In genomic region chr17:80062620-80063010, GRCm38 (mm10) we compare ENCODE assay signal across 8 mouse cellular contexts. TPM values are rescaled to one million over a fixed set of nuclear protein-coding genes. Genes with fewer than 3 reads are reported as not detected.
A peak's percentile ranks its signal among the peaks of the same experiment; 100 is the strongest.
DNase-seq lines count a peak whose midpoint lies in the region; ATAC-seq and TF ChIP-seq lines count a peak whose summit lies in the region.

No protein-coding gene starts in this region.

- WGBS in heart, embryonic 12.5 days: under 1% methylated on average over 15 of the region's 15 CpGs
- 3% methylated on average over 15 of the region's 15 CpGs for WGBS in forebrain, embryonic 10.5 days
- 3% methylated on average over 15 of the region's 15 CpGs for WGBS in limb, embryonic 14.5 days
- WGBS in neural tube, embryonic 15.5 days: 3% methylated on average over 15 of the region's 15 CpGs

- TF ChIP-seq POLR2A in limb, embryonic 14.5 days (IDR thresholded peaks at IDR 0.05; ENCODE audit: borderline replicate concordance, extremely low read depth, insufficient read depth, insufficient read length): no peak

- peak overlapping the region; percentile 100 for H3K27ac ChIP-seq in heart, embryonic 12.5 days (ENCODE audit: poor library complexity, severe bottlenecking)
- peak overlapping the region; percentile 100 for H3K27ac ChIP-seq in forebrain, embryonic 10.5 days
- H3K27ac ChIP-seq in limb, embryonic 14.5 days (replicated peaks; ENCODE audit: low read depth, low read length): peak overlapping the region; percentile 99
- peak overlapping the region; percentile 100 for H3K27ac ChIP-seq in neural tube, embryonic 15.5 days (replicated peaks)

- no peaks in the 10 kb centered on the region for H3K27me3 ChIP-seq in heart, embryonic 12.5 days (replicated peaks)
- no peaks in the 10 kb centered on the region for H3K27me3 ChIP-seq in G1E (ENCODE audit: insufficient read depth, low read length)
- H3K27me3 ChIP-seq in forebrain, embryonic 10.5 days (ENCODE audit: poor library complexity, severe bottlenecking): no peaks in the 10 kb centered on the region
- no peaks in the 10 kb centered on the region for H3K27me3 ChIP-seq in limb, embryonic 14.5 days (ENCODE audit: control insufficient read depth, insufficient read depth, low read length)
- H3K27me3 ChIP-seq in neural tube, embryonic 15.5 days (replicated peaks): no peaks in the 10 kb centered on the region

- H3K4me1 ChIP-seq in heart, embryonic 12.5 days (replicated peaks): peaks cover 21% of the 10 kb centered on the region
- H3K4me1 ChIP-seq in G1E (ENCODE audit: insufficient read depth, low read depth, low read length): peaks cover 35% of the 10 kb centered on the region
- peaks cover 35% of the 10 kb centered on the region for H3K4me1 ChIP-seq in forebrain, embryonic 10.5 days
- peaks cover 18% of the 10 kb centered on the region for H3K4me1 ChIP-seq in limb, embryonic 14.5 days (ENCODE audit: control insufficient read depth, insufficient read depth, low read length)
- peaks cover 33% of the 10 kb centered on the region for H3K4me1 ChIP-seq in neural tube, embryonic 15.5 days

- H3K4me2 ChIP-seq in heart, embryonic 12.5 days: peak overlapping the region; percentile 81
- peak overlapping the region; percentile 65 for H3K4me2 ChIP-seq in limb, embryonic 14.5 days (replicated peaks; ENCODE audit: low read depth, low read length, severe bottlenecking)
- H3K4me2 ChIP-seq in neural tube, embryonic 15.5 days: peak overlapping the region; percentile 80

- H3K36me3 ChIP-seq in heart, embryonic 12.5 days: no peaks in the 10 kb centered on the region
- peaks cover 9% of the 10 kb centered on the region for H3K36me3 ChIP-seq in G1E (replicated peaks)
- H3K36me3 ChIP-seq in forebrain, embryonic 10.5 days (replicated peaks): peaks cover 10% of the 10 kb centered on the region
- H3K36me3 ChIP-seq in limb, embryonic 14.5 days (ENCODE audit: control insufficient read depth, insufficient read depth, low read length): no peaks in the 10 kb centered on the region
- H3K36me3 ChIP-seq in neural tube, embryonic 15.5 days: no peaks in the 10 kb centered on the region

- H3K9me3 ChIP-seq in heart, embryonic 12.5 days (replicated peaks): no peaks in the 10 kb centered on the region
- no peaks in the 10 kb centered on the region for H3K9me3 ChIP-seq in G1E (replicated peaks)
- H3K9me3 ChIP-seq in forebrain, embryonic 10.5 days: no peaks in the 10 kb centered on the region
- no peaks in the 10 kb centered on the region for H3K9me3 ChIP-seq in limb, embryonic 14.5 days (ENCODE audit: control insufficient read depth, low read length)
- no peaks in the 10 kb centered on the region for H3K9me3 ChIP-seq in neural tube, embryonic 15.5 days (replicated peaks)

- peak overlapping the region; percentile 80 for H3K9ac ChIP-seq in heart, embryonic 12.5 days
- peak overlapping the region; percentile 98 for H3K9ac ChIP-seq in limb, embryonic 14.5 days (ENCODE audit: low read depth, low read length, severe bottlenecking)
- H3K9ac ChIP-seq in neural tube, embryonic 15.5 days (replicated peaks): peak overlapping the region; percentile 99

- no peak for TF ChIP-seq CTCF in G1E (IDR thresholded peaks at IDR 0.05; ENCODE audit: low read depth, low read length)

- ATAC-seq in heart, embryonic 12.5 days (ENCODE audit: insufficient number of reproducible peaks, low FRiP score): no peak
- no peak for ATAC-seq in G1E (ENCODE audit: extremely low read depth, insufficient number of reproducible peaks, low FRiP score, poor library complexity, severe bottlenecking)
- ATAC-seq in limb, embryonic 14.5 days (ENCODE audit: low FRiP score, low read depth): peak; percentile 18; the same call in 1 of the 2 replicates
- peak; percentile 69 for ATAC-seq in neural tube, embryonic 15.5 days (ENCODE audit: low FRiP score)

- DNase-seq in heart, postnatal 36 days: no peak
- no peak for DNase-seq in G1E (ENCODE audit: low spot score)
- DNase-seq in forebrain, embryonic 10.5 days (ENCODE audit: extremely low spot score, low spot score): no peak
- DNase-seq in limb, embryonic 14.5 days (ENCODE audit: low spot score): no peak
- no peak for DNase-seq in urinary bladder, postnatal 10 days (ENCODE audit: low spot score)
- DNase-seq in thymus, postnatal 25 days: no peak

- intact Hi-C loops in heart, postnatal 36 days (cut with DNase I): loop anchor here (2.0 kb wide), 1 partner anchor 144 kb away; the partner anchor contains the start of genes Srsf7 and Ttc39d

- H3K4me3 ChIP-seq in heart, embryonic 12.5 days: peak overlapping the region; percentile 94
- H3K4me3 ChIP-seq in G1E (ENCODE audit: low read depth, low read length): peak overlapping the region; percentile 97
- peak overlapping the region; percentile 99 for H3K4me3 ChIP-seq in forebrain, embryonic 10.5 days
- H3K4me3 ChIP-seq in limb, embryonic 14.5 days (replicated peaks; ENCODE audit: low read length): peak overlapping the region; percentile 97
- peak overlapping the region; percentile 93 for H3K4me3 ChIP-seq in neural tube, embryonic 15.5 days (replicated peaks)

RNA-seq across cellular contexts. Expression of gene Hnrnpll, which starts 0.5 kb away (rescaled TPM):
- polyA plus RNA-seq in heart, embryonic 12.5 days (2016; fragmentation: Nextera tagmentation; extraction: Ambion mirVana): 60.6 and 63.5 TPM in 2 replicates
- total RNA-seq in heart, postnatal 36 days (2021): 10 to 100 TPM; 21.0 to 24.5 TPM
- total RNA-seq in G1E (2014; fragmentation: Nextera tagmentation): 97.0 and 98.6 TPM in 2 replicates
- 66.3 and 76.5 TPM in 2 replicates for total RNA-seq in G1E (2017)
- 50.1 and 62.3 TPM in 2 replicates for polyA plus RNA-seq in G1E (2012)
- 81.2 and 86.2 TPM in 2 replicates for polyA plus RNA-seq in forebrain, embryonic 10.5 days (2016; fragmentation: Nextera tagmentation; extraction: Ambion mirVana)
- 66.4 and 71.4 TPM in 2 replicates for polyA plus RNA-seq in limb, embryonic 14.5 days (2012; rRNA removed)
- 58.0 and 66.8 TPM in 2 replicates for polyA plus RNA-seq in limb, embryonic 14.5 days (2014; fragmentation: Nextera tagmentation; extraction: Ambion mirVana)
- 55.8 and 56.0 TPM in 2 replicates for polyA plus RNA-seq in neural tube, embryonic 15.5 days (2015; fragmentation: Nextera tagmentation; extraction: Ambion mirVana)

Comparison
In these comparisons a context has a peak if more than half of its experiments do, and no peak if none do; other contexts are left out.
1. ATAC-seq: peak in limb, embryonic 14.5 days (single experiment) and neural tube, embryonic 15.5 days (single experiment); none in heart, embryonic 12.5 days (single experiment) and G1E (single experiment).
2. Peak in every context shown above with its lines, with median percentiles within 50 percentile points of each other: H3K27ac ChIP-seq, H3K4me2 ChIP-seq, H3K4me3 ChIP-seq and H3K9ac ChIP-seq.